Mouse (Mus musculus): ENCODE measurements around the gene Ifnar2. TPM values are rescaled to one million over a fixed set of nuclear protein-coding genes. Genes with fewer than 3 reads are reported as not detected.

The Ifnar2 gene
- polyA plus RNA-seq, 1 experiment from 2014 or later: 107 TPM

DNA sequence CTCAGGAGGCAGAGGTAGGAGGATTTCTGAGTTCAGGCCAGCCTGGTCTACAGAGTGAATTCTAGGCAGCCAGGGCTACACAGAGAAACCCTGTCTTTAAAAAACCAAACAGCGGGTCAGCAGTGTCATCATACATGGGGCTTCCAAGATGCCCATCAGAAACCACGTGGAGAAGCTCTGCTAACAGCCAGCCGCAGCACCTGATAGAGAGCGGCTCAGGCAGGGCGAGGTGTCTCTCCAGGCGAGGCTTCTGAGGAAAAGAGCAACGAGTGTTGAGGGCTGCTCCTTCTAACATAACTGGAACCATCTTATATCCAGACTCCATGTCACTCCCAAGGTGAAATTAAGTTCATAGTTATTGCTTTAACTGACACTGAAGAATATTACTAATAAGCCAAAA, 76.3 kb downstream of the Ifnar2 start:
- Histone ChIP-seq H3K4me3 (ENCODE audit: low read depth, low read length) (no peak overlapping the region), H3K36me3 (replicated peaks; ENCODE audit: insufficient read depth, low read length) (no peaks in the 10 kb centered on the region), H3K4me1 (ENCODE audit: insufficient read depth) (peaks cover 65% of the 10 kb centered on the region), H3K9ac (replicated peaks) (no peak overlapping the region), H3K27ac (ENCODE audit: low read depth) (peak overlapping the region; percentile 53; the same call in 1 of the 2 replicates), H3K9me3 (ENCODE audit: low read length) (no peaks in the 10 kb centered on the region), H3K4me2 (ENCODE audit: low read depth, low read length) (no peak overlapping the region), H3K27me3 (ENCODE audit: insufficient read depth, low read length) (no peaks in the 10 kb centered on the region)
- WGBS (ENCODE audit: insufficient replicate concordance): 57% methylated on average over 7 of the region's 7 CpGs
- ATAC-seq (no peak), DNase-seq (no peak)
- TF ChIP-seq EP300 (IDR thresholded peaks at IDR 0.05; ENCODE audit: low read depth) (no peak), CTCF (IDR thresholded peaks at IDR 0.05; ENCODE audit: low read depth) (no peak)

DNA sequence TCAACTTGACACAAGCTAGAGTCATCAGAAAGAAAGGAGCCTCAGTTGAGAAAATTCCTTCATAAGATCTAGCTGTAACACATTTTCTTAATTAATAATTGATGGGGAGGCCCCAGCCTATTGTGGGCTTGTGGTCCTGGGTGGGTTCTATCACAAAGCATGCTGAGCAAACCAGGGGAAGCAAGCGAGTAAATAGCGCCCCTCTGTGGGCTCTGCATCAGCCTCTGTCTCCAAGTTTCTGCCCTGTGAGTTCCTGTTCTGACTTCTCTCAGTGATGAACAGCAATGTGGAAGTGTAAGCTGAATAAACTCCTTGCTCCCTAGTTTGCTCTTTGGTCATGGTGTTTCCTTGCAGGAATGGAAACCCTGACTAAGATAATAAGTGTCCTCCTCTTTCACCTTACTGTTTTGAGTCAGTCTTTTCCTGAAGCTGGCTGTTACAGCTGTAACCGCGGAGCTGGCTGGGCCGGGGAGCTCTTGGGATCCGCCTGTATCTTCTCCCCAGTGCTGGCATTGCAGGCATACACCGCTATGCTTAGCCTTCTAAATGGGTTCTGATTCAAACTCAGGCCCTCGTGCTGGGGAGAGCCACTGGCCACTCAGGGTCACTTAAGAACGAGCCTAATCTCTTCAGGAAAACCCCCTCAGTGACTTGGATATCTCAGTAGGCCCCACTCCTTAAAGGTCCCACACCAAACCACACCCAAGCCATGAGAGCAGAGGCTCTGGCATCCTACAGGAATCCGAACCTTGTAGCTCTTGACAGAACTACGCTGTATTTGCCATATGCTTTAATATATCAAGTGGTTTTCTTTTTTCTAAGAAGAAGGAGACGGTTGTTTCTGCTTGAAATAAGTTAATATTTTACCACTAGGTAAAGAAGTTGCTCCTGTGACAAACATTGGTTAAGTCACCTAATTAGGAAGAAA, 77.8 kb downstream of the Ifnar2 start:
- Histone ChIP-seq H3K4me1 (ENCODE audit: insufficient read depth) (peaks cover 65% of the 10 kb centered on the region), H3K9me3 (ENCODE audit: low read length) (no peaks in the 10 kb centered on the region), H3K9ac (replicated peaks) (no peak overlapping the region), H3K4me2 (ENCODE audit: low read depth, low read length) (no peak overlapping the region), H3K4me3 (ENCODE audit: low read depth, low read length) (no peak overlapping the region), H3K27me3 (ENCODE audit: insufficient read depth, low read length) (no peaks in the 10 kb centered on the region), H3K27ac (ENCODE audit: low read depth) (no peak overlapping the region; the same call in 1 of the 2 replicates), H3K36me3 (replicated peaks; ENCODE audit: insufficient read depth, low read length) (no peaks in the 10 kb centered on the region)
- ATAC-seq (no peak), DNase-seq (no peak)
- TF ChIP-seq EP300 (IDR thresholded peaks at IDR 0.05; ENCODE audit: low read depth) (no peak), CTCF (IDR thresholded peaks at IDR 0.05; ENCODE audit: low read depth) (peak; percentile 47)
- WGBS (ENCODE audit: insufficient replicate concordance): 80% methylated on average over 12 of the region's 12 CpGs

DNA sequence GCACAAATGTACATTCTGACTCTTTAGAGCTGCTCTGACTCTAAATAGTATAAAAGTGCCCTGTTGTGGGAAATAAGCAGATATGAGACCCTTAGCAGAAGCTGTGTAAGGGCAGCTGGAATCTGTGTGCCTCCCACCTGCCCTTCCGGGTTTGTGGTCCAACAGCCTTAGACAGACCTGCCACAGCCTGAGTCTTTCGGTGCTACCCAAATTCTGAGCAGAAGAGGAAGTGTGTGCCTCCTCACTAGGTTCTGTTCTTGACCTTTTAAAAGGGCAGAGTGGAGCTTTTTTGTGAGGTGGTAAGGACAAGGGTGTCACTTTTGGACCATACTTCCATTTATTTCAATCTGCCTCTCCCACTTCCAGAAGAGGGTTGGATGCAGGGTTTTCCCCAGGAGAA, 79.4 kb downstream of the Ifnar2 start:
- Histone ChIP-seq H3K4me3 (ENCODE audit: low read depth, low read length) (no peak overlapping the region), H3K36me3 (replicated peaks; ENCODE audit: insufficient read depth, low read length) (no peaks in the 10 kb centered on the region), H3K9me3 (ENCODE audit: low read length) (no peaks in the 10 kb centered on the region), H3K27me3 (ENCODE audit: insufficient read depth, low read length) (no peaks in the 10 kb centered on the region), H3K9ac (replicated peaks) (no peak overlapping the region), H3K4me2 (ENCODE audit: low read depth, low read length) (no peak overlapping the region), H3K4me1 (ENCODE audit: insufficient read depth) (peaks cover 57% of the 10 kb centered on the region), H3K27ac (ENCODE audit: low read depth) (peak overlapping the region; percentile 58)
- 23% methylated on average over 2 of the region's 2 CpGs for WGBS (ENCODE audit: insufficient replicate concordance)
- TF ChIP-seq EP300 (IDR thresholded peaks at IDR 0.05; ENCODE audit: low read depth) (no peak), CTCF (IDR thresholded peaks at IDR 0.05; ENCODE audit: low read depth) (no peak)
- ATAC-seq: no peak
- DNase-seq: no peak

DNA sequence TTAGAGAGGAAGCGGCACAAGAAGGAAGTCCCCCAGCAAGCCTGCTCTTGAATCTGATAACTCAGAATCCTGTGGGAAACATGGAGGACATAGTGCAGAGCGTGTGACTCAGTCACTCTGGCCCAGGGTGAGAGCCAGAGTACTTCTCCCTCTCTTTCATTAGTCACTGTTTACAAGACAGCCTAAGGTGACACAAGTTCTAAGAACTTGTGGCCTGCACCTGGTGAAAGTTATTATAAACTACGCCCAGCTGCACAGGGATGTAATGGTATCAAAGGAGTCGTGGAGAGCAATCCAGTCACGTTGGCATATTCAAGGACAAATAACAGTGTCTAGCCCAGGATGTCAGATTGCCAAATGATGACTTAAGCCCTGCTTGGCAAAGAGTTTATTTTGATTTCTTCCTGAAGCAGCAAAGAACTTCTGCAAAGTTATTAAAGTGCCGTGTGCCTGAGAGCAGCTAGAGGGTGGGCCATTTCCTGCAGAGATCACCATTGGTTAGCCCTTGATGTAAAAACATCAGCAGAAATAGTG, 79.8 kb downstream of the Ifnar2 start:
- ATAC-seq: peak; percentile 24; the same call in 1 of the 2 replicates
- Histone ChIP-seq H3K4me2 (ENCODE audit: low read depth, low read length) (no peak overlapping the region), H3K9me3 (ENCODE audit: low read length) (no peaks in the 10 kb centered on the region), H3K27ac (ENCODE audit: low read depth) (peak overlapping the region; percentile 58), H3K9ac (replicated peaks) (no peak overlapping the region), H3K4me1 (ENCODE audit: insufficient read depth) (peaks cover 52% of the 10 kb centered on the region), H3K36me3 (replicated peaks; ENCODE audit: insufficient read depth, low read length) (no peaks in the 10 kb centered on the region), H3K27me3 (ENCODE audit: insufficient read depth, low read length) (no peaks in the 10 kb centered on the region), H3K4me3 (ENCODE audit: low read depth, low read length) (no peak overlapping the region)
- no peak for DNase-seq
- TF ChIP-seq CTCF (IDR thresholded peaks at IDR 0.05; ENCODE audit: low read depth) (no peak; the same call in 1 of the 2 replicates), EP300 (IDR thresholded peaks at IDR 0.05; ENCODE audit: low read depth) (peak; percentile 33)
- WGBS (ENCODE audit: insufficient replicate concordance): 43% methylated on average over 6 of the region's 6 CpGs

Other genes with a start within 250 kb of the Ifnar2 start
- not detected in 2 replicates for gene Olig2, start 147.3 kb upstream of the Ifnar2 start, polyA plus RNA-seq (2015; fragmentation: Nextera tagmentation; extraction: Ambion mirVana)
- 0.28 and 0.33 TPM in 2 replicates for gene Olig1, start 103.0 kb upstream of the Ifnar2 start, polyA plus RNA-seq (2015; fragmentation: Nextera tagmentation; extraction: Ambion mirVana)
- not detected in 2 replicates for gene Gm21970, start 18.9 kb downstream of the Ifnar2 start, polyA plus RNA-seq (2015; fragmentation: Nextera tagmentation; extraction: Ambion mirVana)
- 25.5 and 26.4 TPM in 2 replicates for gene Il10rb, start 33.4 kb downstream of the Ifnar2 start, polyA plus RNA-seq (2015; fragmentation: Nextera tagmentation; extraction: Ambion mirVana)
- gene Ifnar1, start 112.5 kb downstream of the Ifnar2 start, polyA plus RNA-seq (2015; fragmentation: Nextera tagmentation; extraction: Ambion mirVana): 16.3 and 16.6 TPM in 2 replicates
- 18.2 and 20.8 TPM in 2 replicates for gene Ifngr2, start 174.3 kb downstream of the Ifnar2 start, polyA plus RNA-seq (2015; fragmentation: Nextera tagmentation; extraction: Ambion mirVana)
- 8.6 and 9.8 TPM in 2 replicates for gene Tmem50b, start 225.0 kb downstream of the Ifnar2 start, polyA plus RNA-seq (2015; fragmentation: Nextera tagmentation; extraction: Ambion mirVana)
- 3.6 and 4.3 TPM in 2 replicates for gene Dnajc28, start 246.2 kb downstream of the Ifnar2 start, polyA plus RNA-seq (2015; fragmentation: Nextera tagmentation; extraction: Ambion mirVana)